Mouse (Mus musculus): ENCODE measurements around the gene Osbpl8. TPM values are rescaled to one million over a fixed set of nuclear protein-coding genes. Genes with fewer than 3 reads are reported as not detected.

Gene Osbpl8
- total and polyA plus RNA-seq, 3 experiments, result 10.9 to 73.7 (median 70.0) TPM

GRCm38 (mm10) chr10:111156394-111157190, 8.0 kb upstream of the Osbpl8 start:
- Histone ChIP-seq H3K4me3 (no peak overlapping the region), H3K36me3 (ENCODE audit: control insufficient read depth, insufficient read depth, low read length) (no peaks in the 10 kb centered on the region), H3K4me1 (ENCODE audit: control insufficient read depth, insufficient read depth, low read length) (no peaks in the 10 kb centered on the region), H3K27ac (no peak overlapping the region), H3K79me2 (replicated peaks; ENCODE audit: control insufficient read depth, insufficient read depth, low read length) (no peaks in the 10 kb centered on the region), H3K27me3 (ENCODE audit: control insufficient read depth, insufficient read depth, low read length) (no peaks in the 10 kb centered on the region), H3K9ac (ENCODE audit: low read depth, low read length) (no peak overlapping the region)
- 81% methylated on average over 29 of the region's 29 CpGs for WGBS
- TF ChIP-seq POLR2A (IDR thresholded peaks at IDR 0.05; ENCODE audit: insufficient read depth, low read depth, low read length), result no peak
- no peak for TF ChIP-seq EP300 (IDR thresholded peaks at IDR 0.05; ENCODE audit: insufficient read depth, low read depth, low read length)
- no peak for TF ChIP-seq CTCF (IDR thresholded peaks at IDR 0.05)
- DNase-seq, result no peak
- intact Hi-C loops (cut with DNase I), result no loop called here

GRCm38 (mm10) chr10:111157241-111157659, 7.3 kb upstream of the Osbpl8 start:
- TF ChIP-seq POLR2A (IDR thresholded peaks at IDR 0.05; ENCODE audit: insufficient read depth, low read depth, low read length) (no peak), EP300 (IDR thresholded peaks at IDR 0.05; ENCODE audit: insufficient read depth, low read depth, low read length) (no peak), CTCF (IDR thresholded peaks at IDR 0.05) (no peak)
- Histone ChIP-seq H3K9ac (ENCODE audit: low read depth, low read length) (no peak overlapping the region), H3K36me3 (ENCODE audit: control insufficient read depth, insufficient read depth, low read length) (no peaks in the 10 kb centered on the region), H3K27ac (no peak overlapping the region), H3K4me3 (no peak overlapping the region), H3K27me3 (ENCODE audit: control insufficient read depth, insufficient read depth, low read length) (no peaks in the 10 kb centered on the region), H3K79me2 (replicated peaks; ENCODE audit: control insufficient read depth, insufficient read depth, low read length) (no peaks in the 10 kb centered on the region), H3K4me1 (ENCODE audit: control insufficient read depth, insufficient read depth, low read length) (no peaks in the 10 kb centered on the region)
- no peak for DNase-seq
- 76% methylated on average over 7 of the region's 7 CpGs for WGBS
- intact Hi-C loops (cut with DNase I), result no loop called here

- Histone ChIP-seq H3K4me3 (no peak overlapping the region), H3K9ac (ENCODE audit: low read depth, low read length) (no peak overlapping the region), H3K36me3 (ENCODE audit: control insufficient read depth, insufficient read depth, low read length) (peaks cover 4% of the 10 kb centered on the region), H3K27ac (no peak overlapping the region), H3K4me1 (ENCODE audit: control insufficient read depth, insufficient read depth, low read length) (peaks cover 2% of the 10 kb centered on the region), H3K27me3 (ENCODE audit: control insufficient read depth, insufficient read depth, low read length) (no peaks in the 10 kb centered on the region), H3K79me2 (replicated peaks; ENCODE audit: control insufficient read depth, insufficient read depth, low read length) (no peaks in the 10 kb centered on the region)
- intact Hi-C loops (cut with DNase I), result loop anchor here (5.0 kb wide), 1 partner anchor 153 kb away; no protein-coding TSS in a partner anchor
- no peak for TF ChIP-seq EP300 (IDR thresholded peaks at IDR 0.05; ENCODE audit: insufficient read depth, low read depth, low read length)
- TF ChIP-seq CTCF (IDR thresholded peaks at IDR 0.05), result no peak
- no peak for TF ChIP-seq POLR2A (IDR thresholded peaks at IDR 0.05; ENCODE audit: insufficient read depth, low read depth, low read length)
- peak in 1 of 2 experiments; percentile 31 for DNase-seq
- 72% methylated on average over 5 of the region's 5 CpGs for WGBS
Measured at GRCm38 (mm10) chr10:111159789-111160522, 4.6 kb upstream of the Osbpl8 start.

- no peak overlapping the region for H3K27ac ChIP-seq
Measured at GRCm38 (mm10) chr10:111160540-111160939, 4.0 kb upstream of the Osbpl8 start.

GRCm38 (mm10) chr10:111161373-111161772, 3.2 kb upstream of the Osbpl8 start:
- intact Hi-C loops (cut with DNase I), result loop anchor here (5.0 kb wide), 1 partner anchor 154 kb away; no protein-coding TSS in a partner anchor
- 70% methylated on average over 6 of the region's 6 CpGs for WGBS
- no peaks in the 10 kb centered on the region for H3K79me2 ChIP-seq (replicated peaks; ENCODE audit: control insufficient read depth, insufficient read depth, low read length)
- no peak overlapping the region for H3K4me3 ChIP-seq
- H3K36me3 ChIP-seq (ENCODE audit: control insufficient read depth, insufficient read depth, low read length), result peaks cover 4% of the 10 kb centered on the region
- H3K4me1 ChIP-seq (ENCODE audit: control insufficient read depth, insufficient read depth, low read length), result peaks cover 2% of the 10 kb centered on the region
- H3K9ac ChIP-seq (ENCODE audit: low read depth, low read length), result no peak overlapping the region
- no peak overlapping the region for H3K27ac ChIP-seq
- H3K27me3 ChIP-seq (ENCODE audit: control insufficient read depth, insufficient read depth, low read length), result no peaks in the 10 kb centered on the region
- no peak for TF ChIP-seq CTCF (IDR thresholded peaks at IDR 0.05)
- TF ChIP-seq POLR2A (IDR thresholded peaks at IDR 0.05; ENCODE audit: insufficient read depth, low read depth, low read length), result no peak
- TF ChIP-seq EP300 (IDR thresholded peaks at IDR 0.05; ENCODE audit: insufficient read depth, low read depth, low read length), result no peak
- DNase-seq, result no peak

More at GRCm38 (mm10) chr10:111160540-111160939, 4.0 kb upstream of the Osbpl8 start:
- intact Hi-C loops (cut with DNase I), result loop anchor here (5.0 kb wide), 1 partner anchor 153 kb away; no protein-coding TSS in a partner anchor
- H3K27me3 ChIP-seq (ENCODE audit: control insufficient read depth, insufficient read depth, low read length), result no peaks in the 10 kb centered on the region
- no peaks in the 10 kb centered on the region for H3K79me2 ChIP-seq (replicated peaks; ENCODE audit: control insufficient read depth, insufficient read depth, low read length)
- no peak for DNase-seq
- peaks cover 2% of the 10 kb centered on the region for H3K4me1 ChIP-seq (ENCODE audit: control insufficient read depth, insufficient read depth, low read length)
- H3K4me3 ChIP-seq, result no peak overlapping the region
- TF ChIP-seq CTCF (IDR thresholded peaks at IDR 0.05), result no peak
- no peak for TF ChIP-seq POLR2A (IDR thresholded peaks at IDR 0.05; ENCODE audit: insufficient read depth, low read depth, low read length)
- no peak for TF ChIP-seq EP300 (IDR thresholded peaks at IDR 0.05; ENCODE audit: insufficient read depth, low read depth, low read length)
- WGBS, result 91% methylated on average over 3 of the region's 3 CpGs
- H3K9ac ChIP-seq (ENCODE audit: low read depth, low read length), result no peak overlapping the region
- peaks cover 4% of the 10 kb centered on the region for H3K36me3 ChIP-seq (ENCODE audit: control insufficient read depth, insufficient read depth, low read length)

All from heart, adult 2 months (tissue).